Mouse (Mus musculus): ENCODE results near the gene Casp4. TPM values are rescaled to one million over a fixed set of nuclear protein-coding genes. Genes with fewer than 3 reads are reported as not detected.

Gene Casp4
- total RNA-seq (2023), result 33.9 to 45.3 TPM (median 42.6 TPM) in 4 replicates

GRCm38 (mm10) chr9:5308561-5308960, at the start of gene Casp4:
Gene Casp4 (plus strand): TSS chr9:5308828.

GRCm38 (mm10) chr9:5298329-5299131, 10.1 kb upstream of the Casp4 start, which contains the start of gene Casp1:
Gene Casp1 (plus strand): TSS chr9:5298517.

GRCm38 (mm10) chr9:5345291-5345898, 36.8 kb downstream of the Casp4 start, which contains the start of gene Casp12:
Gene Casp12 (plus strand): TSS chr9:5345430.

Other genes starting within 250 kb of the Casp4 start
- 34.5 to 39.9 TPM (median 35.1 TPM) in 4 replicates for gene Casp1, start 10.3 kb upstream of the Casp4 start, total RNA-seq (2023)
- 0.32 to 0.63 TPM in 2 of 4 replicates, not detected in the others for gene Casp12, start 36.6 kb downstream of the Casp4 start, total RNA-seq (2023)

Measured in B cell, adult 62 days (primary cell).